Mouse (Mus musculus) lung, embryonic 16.5 days (tissue): Measurements from ENCODE around the gene Wnk2. TPM values are rescaled to one million over a fixed set of nuclear protein-coding genes. Genes with fewer than 3 reads are reported as not detected.

ENCODE experiments used
- polyA plus RNA-seq: library from polyadenylated mRNA; unstranded; fragments of >200 nt; fragmentation: Nextera tagmentation; extraction: Ambion mirVana; gene quantifications from 2 replicates; pipeline ENCODE4 v1.2.1, GENCODE M21; 2015

Gene Wnk2
- polyA plus RNA-seq, 1 experiment from 2014 or later, result 0.98 TPM

Other genes with a start within 250 kb of the Wnk2 start
- 22.6 and 22.8 TPM in 2 replicates for gene Fam120a, start 180.0 kb downstream of the Wnk2 start, polyA plus RNA-seq
- gene Ninj1, start 39.5 kb upstream of the Wnk2 start, polyA plus RNA-seq, result 46.8 and 47.5 TPM in 2 replicates
- gene Card19, start 68.0 kb upstream of the Wnk2 start, polyA plus RNA-seq, result 48.7 and 57.1 TPM in 2 replicates
- 1.6 and 2.2 TPM in 2 replicates for gene Susd3, start 100.7 kb upstream of the Wnk2 start, polyA plus RNA-seq
- gene Fgd3, start 172.3 kb upstream of the Wnk2 start, polyA plus RNA-seq, result 0.26 and 0.33 TPM in 2 replicates
- 31.2 and 32.1 TPM in 2 replicates for gene Bicd2, start 193.6 kb upstream of the Wnk2 start, polyA plus RNA-seq